Mouse (Mus musculus) limb, embryonic 14.5 days (tissue): Measurements from ENCODE around the gene Myt1l. TPM values are rescaled to one million over a fixed set of nuclear protein-coding genes. Genes with fewer than 3 reads are reported as not detected.

ENCODE experiments used
- ATAC-seq: fragments of 200-750 bp; cut with Nextera tagmentation; 2 replicates; pipeline ENCODE4 v1.8.0; 2017; ENCODE audit warnings: low read depth, moderate number of reproducible peaks, moderate TSS enrichment; ENCODE audit not compliant: low FRiP score
- DNase-seq: peaks from one replicate; pipeline ENCODE4 v3.0.0-alpha.2; 2015; ENCODE audit warnings: low spot score
- H3K27ac ChIP-seq: fragments of 300-500 bp; sonication (generic); replicated peaks from 2 replicates; pipeline ENCODE4 v1.5.1; 2014; ENCODE audit warnings: low read depth, mild to moderate bottlenecking, low read length, moderate library complexity, mixed read lengths
- H3K27me3 ChIP-seq: fragments of 300-500 bp; sonication (generic); 2 replicates; pipeline ENCODE4 v1.6.1; 2014; ENCODE audit warnings: low read length, mixed read lengths; ENCODE audit not compliant: control insufficient read depth, insufficient read depth
- H3K36me3 ChIP-seq: fragments of 300-500 bp; sonication (generic); 2 replicates; pipeline ENCODE4 v1.6.1; 2014; ENCODE audit warnings: mild to moderate bottlenecking, low read length, moderate library complexity, mixed read lengths; ENCODE audit not compliant: control insufficient read depth, insufficient read depth
- H3K4me1 ChIP-seq: fragments of 300-500 bp; sonication (generic); 2 replicates; pipeline ENCODE4 v1.6.1; 2014; ENCODE audit warnings: antibody characterized with exemption, low read length, mixed read lengths; ENCODE audit not compliant: control insufficient read depth, insufficient read depth
- H3K4me2 ChIP-seq: fragments of 300-500 bp; sonication (generic); replicated peaks from 2 replicates; pipeline ENCODE4 v1.6.1; 2014; ENCODE audit warnings: low read depth, mild to moderate bottlenecking, low read length, moderate library complexity; ENCODE audit not compliant: severe bottlenecking
- H3K4me3 ChIP-seq: fragments of 300-500 bp; sonication (generic); replicated peaks from 2 replicates; pipeline ENCODE4 v1.5.1; 2014; ENCODE audit warnings: low read length
- H3K9ac ChIP-seq: fragments of 300-500 bp; sonication (generic); 2 replicates; pipeline ENCODE4 v1.6.1; 2014; ENCODE audit warnings: mild to moderate bottlenecking, low read depth, low read length, moderate library complexity; ENCODE audit not compliant: severe bottlenecking
- H3K9me3 ChIP-seq: fragments of 300-500 bp; sonication (generic); 2 replicates; pipeline ENCODE4 v1.6.1; 2016; ENCODE audit warnings: low read length; ENCODE audit not compliant: control insufficient read depth
- POLR2A ChIP-seq: fragments of 200-500 bp; IDR thresholded peaks from 2 replicates; pipeline ENCODE4 v1.8.0; 2012; ENCODE audit warnings: inconsistent platforms, mild to moderate bottlenecking, moderate library complexity, borderline replicate concordance; ENCODE audit not compliant: insufficient read depth, insufficient read length; ENCODE audit errors: extremely low read depth
- WGBS: fragments of 180-500 bp; shearing (Covaris S2); extraction: QIAGEN DNeasy Blood & Tissue Kit; methylation state at CpG from one replicate; pipeline ENCODE4 v1.1.7; 2014; 5-methylcytosine and 5-hydroxymethylcytosine counted together
- polyA plus RNA-seq, 2 experiments: library from polyadenylated mRNA; depleted of rRNA in 1 of 2; stranded (reverse) in 1 of 2; unstranded in 1 of 2; fragments of >200 nt; fragmentation: Nextera tagmentation in 1 of 2; extraction: Ambion mirVana in 1 of 2; gene quantifications; 2 replicates each; pipeline versions ENCODE4 v1.2.1 to v1.2.3; 2012 to 2014

Gene Myt1l
- polyA plus RNA-seq, 2 experiments = 0.18 TPM; not detected in 1

DNA sequence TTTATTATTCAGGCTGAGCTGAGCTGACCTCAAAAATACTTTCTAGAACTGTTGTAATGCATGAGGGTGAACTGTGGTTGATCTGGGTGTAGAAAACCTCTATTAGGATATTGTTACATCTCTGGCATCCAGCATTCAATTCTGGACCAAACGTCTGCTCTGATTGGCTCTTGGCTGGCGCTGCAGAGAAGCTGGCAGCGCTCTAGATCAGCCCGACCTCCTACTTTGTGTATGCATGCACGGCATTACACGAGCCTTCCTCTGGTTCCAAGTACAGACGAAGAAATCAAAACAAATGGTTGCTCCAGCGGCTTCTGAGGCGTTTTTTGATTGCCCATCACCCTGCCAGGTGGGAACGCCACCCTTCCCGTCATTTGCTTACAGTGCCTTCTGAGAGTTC lies 303.2 kb downstream of the Myt1l start:
- Histone ChIP-seq H3K9ac (no peak overlapping the region), H3K4me2 (no peak overlapping the region), H3K9me3 (no peaks in the 10 kb centered on the region), H3K27ac (no peak overlapping the region), H3K4me1 (no peaks in the 10 kb centered on the region), H3K27me3 (no peaks in the 10 kb centered on the region), H3K36me3 (no peaks in the 10 kb centered on the region), H3K4me3 (no peak overlapping the region)
- DNase-seq (no peak), ATAC-seq (no peak)
- no peak for TF ChIP-seq POLR2A
- WGBS = 77% methylated on average over 11 of the region's 11 CpGs

- Histone ChIP-seq H3K4me3 (no peak overlapping the region), H3K36me3 (no peaks in the 10 kb centered on the region), H3K9ac (no peak overlapping the region), H3K4me2 (no peak overlapping the region), H3K27me3 (no peaks in the 10 kb centered on the region), H3K4me1 (no peaks in the 10 kb centered on the region), H3K9me3 (no peaks in the 10 kb centered on the region), H3K27ac (no peak overlapping the region)
- TF ChIP-seq POLR2A = no peak
- DNase-seq (peak; percentile 66), ATAC-seq (no peak)
- WGBS = 65% methylated on average over 5 of the region's 5 CpGs
These were observed 309.2 kb downstream of the Myt1l start for GRCm38 (mm10) chr12:29837301-29837791.

- Histone ChIP-seq H3K27ac (no peak overlapping the region), H3K27me3 (no peaks in the 10 kb centered on the region), H3K4me3 (no peak overlapping the region), H3K9me3 (no peaks in the 10 kb centered on the region), H3K4me1 (no peaks in the 10 kb centered on the region), H3K4me2 (no peak overlapping the region), H3K9ac (no peak overlapping the region), H3K36me3 (no peaks in the 10 kb centered on the region)
- 84% methylated on average over 7 of the region's 7 CpGs for WGBS
- ATAC-seq (no peak), DNase-seq (no peak)
- TF ChIP-seq POLR2A = no peak
These were observed 310.2 kb downstream of the Myt1l start for GRCm38 (mm10) chr12:29838421-29838820.

- 70% methylated on average over 3 of the region's 3 CpGs for WGBS
- Histone ChIP-seq H3K27ac (no peak overlapping the region), H3K36me3 (no peaks in the 10 kb centered on the region), H3K27me3 (no peaks in the 10 kb centered on the region), H3K4me3 (no peak overlapping the region), H3K4me1 (no peaks in the 10 kb centered on the region), H3K9ac (no peak overlapping the region), H3K9me3 (no peaks in the 10 kb centered on the region), H3K4me2 (no peak overlapping the region)
- no peak for ATAC-seq
- TF ChIP-seq POLR2A = no peak
- no peak for DNase-seq
These were observed 321.8 kb downstream of the Myt1l start for GRCm38 (mm10) chr12:29849936-29850335.

- no peak for TF ChIP-seq POLR2A
- no peaks in the 10 kb centered on the region for H3K36me3 ChIP-seq
- 75% methylated on average over 9 of the region's 9 CpGs for WGBS
- H3K4me3 ChIP-seq = no peak overlapping the region
- H3K4me2 ChIP-seq = no peak overlapping the region
- DNase-seq (no peak), ATAC-seq (no peak)
- no peak overlapping the region for H3K9ac ChIP-seq
- H3K4me1 ChIP-seq = no peaks in the 10 kb centered on the region
- no peaks in the 10 kb centered on the region for H3K9me3 ChIP-seq
- no peak overlapping the region for H3K27ac ChIP-seq
- H3K27me3 ChIP-seq = no peaks in the 10 kb centered on the region
These were observed 326.0 kb downstream of the Myt1l start for GRCm38 (mm10) chr12:29854151-29854585.

DNA sequence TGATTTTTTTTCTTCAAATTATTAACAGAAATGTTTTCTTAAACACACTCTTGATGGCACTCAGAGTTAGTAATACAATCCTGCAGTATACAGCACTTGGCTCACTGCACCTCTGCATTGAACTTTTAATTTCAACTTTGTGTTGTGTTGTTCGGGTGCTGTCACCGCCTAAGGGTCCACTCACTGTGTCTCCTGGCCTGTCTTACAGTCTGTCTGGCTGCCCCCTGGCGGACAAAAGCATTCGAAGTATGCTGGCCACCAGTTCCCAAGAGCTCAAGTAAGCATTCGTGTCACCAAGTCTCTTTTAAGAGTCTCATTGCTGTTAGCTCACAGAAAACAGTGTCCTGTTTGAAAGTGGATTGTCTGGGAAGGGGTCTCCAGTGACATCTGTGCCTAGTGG lies 326.8 kb downstream of the Myt1l start:
- no peak overlapping the region for H3K27ac ChIP-seq
- WGBS = 26% methylated on average over 5 of the region's 5 CpGs

More for the DNA sequence above, 326.8 kb downstream of the Myt1l start:
- no peak overlapping the region for H3K9ac ChIP-seq
- no peaks in the 10 kb centered on the region for H3K4me1 ChIP-seq
- DNase-seq (no peak), ATAC-seq (no peak)
- H3K36me3 ChIP-seq = no peaks in the 10 kb centered on the region
- no peaks in the 10 kb centered on the region for H3K9me3 ChIP-seq
- TF ChIP-seq POLR2A = no peak
- no peak overlapping the region for H3K4me2 ChIP-seq
- no peaks in the 10 kb centered on the region for H3K27me3 ChIP-seq
- no peak overlapping the region for H3K4me3 ChIP-seq
